Mouse (Mus musculus): ENCODE data around the gene Ywhah. TPM values are rescaled to one million over a fixed set of nuclear protein-coding genes. Genes with fewer than 3 reads are reported as not detected.

The Ywhah gene
- polyA plus RNA-seq, 1 experiment from 2014 or later, result 521 TPM

- DNase-seq (ENCODE audit: low spot score) (no peak), ATAC-seq (no peak)
- Histone ChIP-seq H3K4me3 (ENCODE audit: low read depth, low read length) (no peak overlapping the region), H3K27me3 (replicated peaks; ENCODE audit: control insufficient read depth, insufficient read depth, low read length) (no peaks in the 10 kb centered on the region), H3K4me1 (ENCODE audit: control insufficient read depth, insufficient read depth, low read length) (peaks cover 16% of the 10 kb centered on the region), H3K9me3 (replicated peaks; ENCODE audit: control insufficient read depth, low read length) (no peaks in the 10 kb centered on the region), H3K4me2 (ENCODE audit: low read length) (no peak overlapping the region), H3K36me3 (ENCODE audit: control insufficient read depth, insufficient read depth, low read length) (no peaks in the 10 kb centered on the region), H3K9ac (ENCODE audit: low read length) (no peak overlapping the region), H3K27ac (ENCODE audit: low read depth, low read length) (no peak overlapping the region)
- 64% methylated on average over 4 of the region's 4 CpGs for WGBS
Measured at GRCm38 (mm10) chr5:33007371-33007770, 11.2 kb upstream of the Ywhah start.

GRCm38 (mm10) chr5:33009301-33009700, 9.3 kb upstream of the Ywhah start:
- Histone ChIP-seq H3K4me3 (ENCODE audit: low read depth, low read length) (no peak overlapping the region), H3K27me3 (replicated peaks; ENCODE audit: control insufficient read depth, insufficient read depth, low read length) (no peaks in the 10 kb centered on the region), H3K9ac (ENCODE audit: low read length) (no peak overlapping the region), H3K4me1 (ENCODE audit: control insufficient read depth, insufficient read depth, low read length) (peaks cover 16% of the 10 kb centered on the region), H3K4me2 (ENCODE audit: low read length) (no peak overlapping the region), H3K27ac (ENCODE audit: low read depth, low read length) (no peak overlapping the region), H3K36me3 (ENCODE audit: control insufficient read depth, insufficient read depth, low read length) (no peaks in the 10 kb centered on the region), H3K9me3 (replicated peaks; ENCODE audit: control insufficient read depth, low read length) (no peaks in the 10 kb centered on the region)
- ATAC-seq (no peak), DNase-seq (ENCODE audit: low spot score) (no peak)
- 60% methylated on average over 2 of the region's 2 CpGs for WGBS

- Histone ChIP-seq H3K27me3 (replicated peaks; ENCODE audit: control insufficient read depth, insufficient read depth, low read length) (no peaks in the 10 kb centered on the region), H3K4me2 (ENCODE audit: low read length) (no peak overlapping the region), H3K4me1 (ENCODE audit: control insufficient read depth, insufficient read depth, low read length) (peaks cover 16% of the 10 kb centered on the region), H3K27ac (ENCODE audit: low read depth, low read length) (no peak overlapping the region), H3K9me3 (replicated peaks; ENCODE audit: control insufficient read depth, low read length) (no peaks in the 10 kb centered on the region), H3K9ac (ENCODE audit: low read length) (no peak overlapping the region), H3K36me3 (ENCODE audit: control insufficient read depth, insufficient read depth, low read length) (no peaks in the 10 kb centered on the region), H3K4me3 (ENCODE audit: low read depth, low read length) (no peak overlapping the region)
- no peak for ATAC-seq
- WGBS, result 78% methylated on average over 14 of the region's 14 CpGs
- no peak for DNase-seq (ENCODE audit: low spot score)
Measured at GRCm38 (mm10) chr5:33009818-33010812, 8.5 kb upstream of the Ywhah start.

GRCm38 (mm10) chr5:33011132-33012106, 7.2 kb upstream of the Ywhah start:
- peak; percentile 62 for DNase-seq (ENCODE audit: low spot score)
- Histone ChIP-seq H3K9me3 (replicated peaks; ENCODE audit: control insufficient read depth, low read length) (no peaks in the 10 kb centered on the region), H3K9ac (ENCODE audit: low read length) (peak overlapping the region; percentile 41; the same call in 1 of the 2 replicates), H3K4me3 (ENCODE audit: low read depth, low read length) (no peak overlapping the region), H3K27me3 (replicated peaks; ENCODE audit: control insufficient read depth, insufficient read depth, low read length) (no peaks in the 10 kb centered on the region), H3K4me1 (ENCODE audit: control insufficient read depth, insufficient read depth, low read length) (peaks cover 14% of the 10 kb centered on the region), H3K36me3 (ENCODE audit: control insufficient read depth, insufficient read depth, low read length) (no peaks in the 10 kb centered on the region), H3K4me2 (ENCODE audit: low read length) (peak overlapping the region; percentile 26), H3K27ac (ENCODE audit: low read depth, low read length) (peak overlapping the region; percentile 2; the same call in 1 of the 2 replicates)
- WGBS, result 29% methylated on average over 15 of the region's 15 CpGs
- peak; percentile 71 for ATAC-seq

GRCm38 (mm10) chr5:33014096-33014495, 4.5 kb upstream of the Ywhah start:
- ATAC-seq (no peak), DNase-seq (ENCODE audit: low spot score) (no peak)
- no peaks in the 10 kb centered on the region for H3K36me3 ChIP-seq (ENCODE audit: control insufficient read depth, insufficient read depth, low read length)
- no peak overlapping the region for H3K9ac ChIP-seq (ENCODE audit: low read length)
- H3K9me3 ChIP-seq (replicated peaks; ENCODE audit: control insufficient read depth, low read length), result no peaks in the 10 kb centered on the region
- H3K4me2 ChIP-seq (ENCODE audit: low read length), result no peak overlapping the region
- H3K4me3 ChIP-seq (ENCODE audit: low read depth, low read length), result no peak overlapping the region
- WGBS, result 65% methylated on average over 1 of the region's 1 CpGs
- no peak overlapping the region for H3K27ac ChIP-seq (ENCODE audit: low read depth, low read length)
- peaks cover 17% of the 10 kb centered on the region for H3K4me1 ChIP-seq (ENCODE audit: control insufficient read depth, insufficient read depth, low read length)
- no peaks in the 10 kb centered on the region for H3K27me3 ChIP-seq (replicated peaks; ENCODE audit: control insufficient read depth, insufficient read depth, low read length)

- H3K36me3 ChIP-seq (ENCODE audit: control insufficient read depth, insufficient read depth, low read length), result no peaks in the 10 kb centered on the region
- H3K9me3 ChIP-seq (replicated peaks; ENCODE audit: control insufficient read depth, low read length), result no peaks in the 10 kb centered on the region
- no peaks in the 10 kb centered on the region for H3K27me3 ChIP-seq (replicated peaks; ENCODE audit: control insufficient read depth, insufficient read depth, low read length)
- H3K4me1 ChIP-seq (ENCODE audit: control insufficient read depth, insufficient read depth, low read length), result peaks cover 18% of the 10 kb centered on the region
- no peak overlapping the region for H3K4me2 ChIP-seq (ENCODE audit: low read length)
- WGBS, result 81% methylated on average over 5 of the region's 5 CpGs
- H3K4me3 ChIP-seq (ENCODE audit: low read depth, low read length), result no peak overlapping the region
- no peak overlapping the region for H3K27ac ChIP-seq (ENCODE audit: low read depth, low read length)
- DNase-seq (ENCODE audit: low spot score) (no peak), ATAC-seq (no peak)
- H3K9ac ChIP-seq (ENCODE audit: low read length), result no peak overlapping the region
Measured at GRCm38 (mm10) chr5:33015579-33015978, 3.0 kb upstream of the Ywhah start.

GRCm38 (mm10) chr5:33018189-33018560, 441 bp upstream of the Ywhah start:
- WGBS, result 6% methylated on average over 15 of the region's 15 CpGs
- peak overlapping the region; percentile 81 for H3K4me3 ChIP-seq (ENCODE audit: low read depth, low read length)
- ATAC-seq (no peak; the same call in 1 of the 2 replicates), DNase-seq (ENCODE audit: low spot score) (no peak)
- peaks cover 10% of the 10 kb centered on the region; the same call in 1 of the 2 replicates for H3K36me3 ChIP-seq (ENCODE audit: control insufficient read depth, insufficient read depth, low read length)
- H3K4me1 ChIP-seq (ENCODE audit: control insufficient read depth, insufficient read depth, low read length), result peaks cover 20% of the 10 kb centered on the region
- no peaks in the 10 kb centered on the region for H3K9me3 ChIP-seq (replicated peaks; ENCODE audit: control insufficient read depth, low read length)
- peak overlapping the region; percentile 91 for H3K9ac ChIP-seq (ENCODE audit: low read length)
- peak overlapping the region; percentile 88 for H3K4me2 ChIP-seq (ENCODE audit: low read length)
- H3K27me3 ChIP-seq (replicated peaks; ENCODE audit: control insufficient read depth, insufficient read depth, low read length), result no peaks in the 10 kb centered on the region
- peak overlapping the region; percentile 99 for H3K27ac ChIP-seq (ENCODE audit: low read depth, low read length)

GRCm38 (mm10) chr5:33019426-33019821, 808 bp downstream of the Ywhah start:
- ATAC-seq (no peak), DNase-seq (ENCODE audit: low spot score) (no peak)
- Histone ChIP-seq H3K36me3 (ENCODE audit: control insufficient read depth, insufficient read depth, low read length) (peaks cover 23% of the 10 kb centered on the region), H3K9me3 (replicated peaks; ENCODE audit: control insufficient read depth, low read length) (no peaks in the 10 kb centered on the region), H3K27ac (ENCODE audit: low read depth, low read length) (peak overlapping the region; percentile 99), H3K27me3 (replicated peaks; ENCODE audit: control insufficient read depth, insufficient read depth, low read length) (no peaks in the 10 kb centered on the region), H3K4me3 (ENCODE audit: low read depth, low read length) (peak overlapping the region; percentile 81), H3K9ac (ENCODE audit: low read length) (peak overlapping the region; percentile 96), H3K4me1 (ENCODE audit: control insufficient read depth, insufficient read depth, low read length) (peaks cover 20% of the 10 kb centered on the region), H3K4me2 (ENCODE audit: low read length) (peak overlapping the region; percentile 85)
- under 1% methylated on average over 12 of the region's 12 CpGs for WGBS
